25 mouse cellular contexts compared by ENCODE assay signal in the genomic region with DNA sequence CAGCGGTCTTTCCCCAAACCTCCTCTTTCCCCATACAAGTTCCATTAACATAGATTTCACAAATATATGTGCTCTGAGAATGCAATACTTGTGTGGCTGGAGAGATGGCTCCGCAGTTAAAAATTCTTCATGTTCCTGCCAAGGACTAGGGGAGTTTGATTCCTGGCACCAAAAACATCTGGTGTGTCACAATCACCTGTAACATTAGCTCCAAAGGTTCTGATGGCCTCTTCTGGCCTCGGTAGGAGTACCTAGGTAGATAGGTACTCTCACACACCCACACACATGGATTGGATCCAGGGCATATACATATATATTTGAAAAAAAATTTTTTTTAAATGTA. TPM values are rescaled to one million over a fixed set of nuclear protein-coding genes. Genes with fewer than 3 reads are reported as not detected.
"Had no signal": no experiment of that assay in that cellular context is flagged by ENCODE, and none has a peak within 500 bp of the region (broad histone marks: within the 10 kb centered on the region; RNA-seq: fewer than 3 reads in every experiment).

No protein-coding gene starts in this region.

- H3K27me3 ChIP-seq: heart, embryonic 12.5 days; hindbrain, embryonic 13.5 days; intestine, embryonic 15.5 days; limb, embryonic 12.5 days; liver, embryonic 13.5 days; liver, embryonic 15.5 days had no signal

- H3K27ac ChIP-seq: gastrocnemius, adult 2 months; heart, adult 2 months; hindbrain, embryonic 13.5 days; intestine, embryonic 15.5 days; layer of hippocampus, adult 2 months; left cerebral cortex, adult 2 months; limb, embryonic 10.5 days; limb, embryonic 12.5 days; liver, embryonic 13.5 days; liver, embryonic 15.5 days had no signal

- H3K4me1 ChIP-seq: liver, embryonic 13.5 days; liver, embryonic 15.5 days had no signal

- H3K4me3 ChIP-seq: gastrocnemius, adult 2 months; heart, adult 2 months; heart, embryonic 12.5 days; hindbrain, embryonic 13.5 days; intestine, embryonic 15.5 days; layer of hippocampus, adult 2 months; left cerebral cortex, adult 2 months; limb, embryonic 10.5 days; limb, embryonic 12.5 days; liver, embryonic 13.5 days; liver, embryonic 15.5 days had no signal

- DNase-seq: gastrocnemius, adult 2 months; gastrocnemius, postnatal 10 days; gastrocnemius, postnatal 25 days; heart, adult 2 months; heart, postnatal 14 days; heart, postnatal 36 days; kidney, adult 18-20 months; kidney, postnatal 10 days; kidney, postnatal 25 days; kidney, postnatal 4 days; liver, embryonic 13.5 days had no signal

- H3K36me3 ChIP-seq: hindbrain, embryonic 13.5 days; intestine, embryonic 15.5 days; limb, embryonic 12.5 days; liver, embryonic 13.5 days; liver, embryonic 15.5 days had no signal

- H3K9ac ChIP-seq: heart, embryonic 12.5 days; hindbrain, embryonic 13.5 days; intestine, embryonic 15.5 days; limb, embryonic 12.5 days; liver, embryonic 13.5 days; liver, embryonic 15.5 days had no signal

- H3K9me3 ChIP-seq: heart, embryonic 12.5 days; hindbrain, embryonic 13.5 days; intestine, embryonic 15.5 days; limb, embryonic 10.5 days; limb, embryonic 12.5 days; liver, embryonic 13.5 days; liver, embryonic 15.5 days had no signal

- ATAC-seq: hindbrain, embryonic 16.5 days; inflammation-experienced regulatory T-cells, adult 6 months; intestine, embryonic 15.5 days; intestine, postnatal 0 days had no signal

- H3K4me2 ChIP-seq: heart, embryonic 12.5 days; hindbrain, embryonic 13.5 days; intestine, embryonic 15.5 days; limb, embryonic 12.5 days; liver, embryonic 11.5 days; liver, embryonic 13.5 days; liver, embryonic 15.5 days had no signal

RNA-seq across cellular contexts. Expression of gene D630039A03Rik, which starts 29.2 kb away (rescaled TPM):
- total RNA-seq: gastrocnemius, postnatal 25 days; gastrocnemius, postnatal 4 days; granulocyte monocyte progenitor cell, adult 5-6 weeks had no signal
